Mouse (Mus musculus): ENCODE results near the gene Stard3.

Stard3 gene

DNA sequence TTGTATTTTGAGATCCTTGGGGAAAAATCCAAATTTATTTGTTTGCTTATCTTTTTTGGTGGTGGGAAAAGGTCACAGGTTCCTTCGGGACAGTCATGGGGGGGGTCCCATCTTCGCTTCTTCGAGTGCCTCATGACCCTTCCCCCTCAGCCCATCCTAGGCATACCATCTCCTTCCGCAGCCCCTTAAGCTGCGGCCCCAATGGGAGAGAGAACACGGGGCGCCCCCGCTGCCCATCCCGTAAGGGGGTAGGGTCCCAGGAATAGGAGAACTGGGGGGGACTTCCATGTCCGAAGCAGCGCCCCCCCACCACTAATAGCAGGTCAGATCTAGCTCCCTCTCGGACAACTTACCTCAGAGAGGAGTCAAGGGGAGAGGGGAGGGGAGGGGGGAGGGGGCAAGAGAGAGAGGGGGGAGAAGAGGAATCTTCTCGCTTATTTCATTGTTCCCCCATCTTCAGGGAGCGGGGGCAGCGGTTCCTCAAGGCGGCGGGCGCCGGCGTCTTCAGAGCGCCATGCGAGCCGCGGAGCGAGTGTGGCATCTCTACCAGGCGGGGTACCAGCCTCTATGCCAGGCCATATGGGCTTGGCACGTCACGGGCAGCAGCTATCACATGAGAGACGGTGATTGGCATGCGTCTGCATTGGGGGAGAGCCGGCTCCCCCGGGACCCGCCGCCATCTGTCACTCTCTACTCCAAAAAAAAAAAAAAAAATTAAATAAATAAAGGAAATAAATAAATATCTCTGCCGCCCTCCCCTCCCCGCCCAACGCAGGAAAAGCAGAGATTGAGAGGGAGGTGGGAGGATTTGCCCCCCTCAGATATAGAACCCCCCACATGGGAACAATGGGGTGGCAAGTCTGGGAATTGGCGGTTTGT lies 28.8 kb upstream of the Stard3 start, which contains the start of gene Neurod2:
Neurod2 (minus strand) TSS at position 568 of the 879 bp plus-strand sequence.
- no peak for DNase-seq (ENCODE audit: low read depth, low spot score)

DNA sequence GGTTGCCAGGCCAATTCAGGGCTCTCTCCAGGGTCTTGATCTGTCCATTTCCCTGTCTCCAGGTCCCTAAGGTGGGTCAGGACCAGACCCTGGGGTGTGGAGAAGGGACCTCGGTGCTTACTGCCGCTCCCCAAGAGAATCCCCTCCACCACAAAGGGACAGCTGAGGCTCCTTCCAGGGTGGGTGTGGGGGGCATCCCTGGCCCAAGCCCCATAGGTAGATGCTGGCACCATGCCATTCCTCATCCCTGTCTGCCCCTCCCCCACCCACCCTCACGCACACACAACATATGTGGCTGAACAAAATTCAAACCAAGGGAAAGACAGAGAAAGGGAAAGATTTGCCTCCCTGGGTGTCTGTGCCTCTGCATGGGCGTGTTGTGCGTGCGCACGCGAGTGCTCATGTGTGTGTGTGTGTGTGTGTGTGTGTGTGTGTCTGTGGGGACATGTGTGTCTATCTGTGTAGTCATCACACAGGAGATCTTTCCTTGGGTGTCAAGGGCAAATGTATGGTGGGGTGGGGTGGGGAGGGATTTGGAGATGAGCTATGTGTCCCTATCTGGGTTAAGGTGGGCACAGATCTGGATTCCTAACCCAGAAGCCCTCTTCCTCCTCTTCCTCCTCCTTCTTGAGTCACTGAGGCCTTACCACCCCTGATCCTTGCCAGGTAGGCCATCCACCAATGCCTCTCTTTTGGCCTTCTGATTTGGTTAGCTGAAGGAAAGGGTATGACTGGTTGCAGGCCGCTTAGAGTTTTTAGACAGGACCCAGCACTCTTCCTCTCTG lies 28.0 kb upstream of the Stard3 start:
- DNase-seq (ENCODE audit: low read depth, low spot score) = no peak

DNA sequence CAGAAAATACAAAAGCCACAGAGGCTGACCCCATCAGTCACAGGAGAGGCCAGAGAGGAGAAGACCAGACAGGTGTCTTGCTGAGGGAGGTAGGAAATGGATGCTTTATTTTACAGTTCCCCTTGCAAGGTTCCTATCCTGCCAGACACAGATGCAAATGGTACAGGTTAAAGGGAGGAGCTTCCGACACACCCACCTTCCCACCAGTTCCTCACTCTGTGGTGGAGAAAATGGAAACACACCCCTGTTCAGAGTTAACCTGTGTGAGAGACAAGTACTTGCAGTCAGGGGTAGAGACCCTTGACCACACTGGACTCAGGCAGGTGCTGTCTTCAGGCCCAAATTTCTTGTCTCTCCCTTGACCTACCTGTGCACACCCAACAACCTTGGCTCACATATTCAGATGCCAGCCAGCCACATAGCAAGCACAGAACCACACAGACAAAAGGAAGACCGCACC lies 27.4 kb upstream of the Stard3 start:
- DNase-seq (ENCODE audit: low read depth, low spot score) = no peak

DNA sequence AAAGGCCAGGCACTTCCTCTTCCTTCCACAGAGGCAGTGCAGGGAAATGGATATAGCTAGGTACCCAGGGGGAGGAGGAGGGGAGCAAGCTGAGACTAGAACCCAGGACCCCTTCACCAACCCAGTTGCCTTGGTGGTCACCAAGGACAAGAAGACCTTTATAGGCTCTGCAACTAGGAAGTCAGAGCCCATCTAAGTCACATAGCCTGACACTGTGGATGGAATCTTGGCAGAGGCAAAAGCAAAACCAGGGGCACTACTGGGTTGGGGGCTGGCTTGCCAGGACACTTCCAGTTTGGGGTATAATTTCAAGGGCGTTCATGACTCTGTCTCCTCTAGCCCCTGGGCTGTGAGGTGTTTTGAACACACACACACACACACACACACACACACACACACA lies 26.8 kb upstream of the Stard3 start:
- DNase-seq (ENCODE audit: low read depth, low spot score) = no peak

DNA sequence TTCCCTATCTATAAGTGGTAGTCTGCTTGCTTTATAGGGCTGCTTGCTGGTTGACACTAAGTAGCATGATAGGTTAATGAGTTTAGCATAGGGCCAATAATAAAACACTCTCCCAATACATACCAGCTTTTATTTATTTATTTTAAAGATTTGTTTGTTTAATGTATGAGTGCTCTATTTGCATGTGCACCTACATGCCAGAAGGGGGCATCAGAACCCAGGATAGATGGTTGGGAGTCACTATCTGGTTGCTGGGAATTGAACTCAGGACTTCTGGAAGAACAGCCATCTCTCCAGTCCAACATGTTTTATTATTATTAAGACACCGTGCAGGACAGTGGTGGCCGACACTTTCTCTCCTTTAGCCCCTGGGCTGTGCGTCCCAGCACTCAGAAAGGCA lies 26.0 kb upstream of the Stard3 start:
- no peak for DNase-seq (ENCODE audit: low read depth, low spot score)

DNA sequence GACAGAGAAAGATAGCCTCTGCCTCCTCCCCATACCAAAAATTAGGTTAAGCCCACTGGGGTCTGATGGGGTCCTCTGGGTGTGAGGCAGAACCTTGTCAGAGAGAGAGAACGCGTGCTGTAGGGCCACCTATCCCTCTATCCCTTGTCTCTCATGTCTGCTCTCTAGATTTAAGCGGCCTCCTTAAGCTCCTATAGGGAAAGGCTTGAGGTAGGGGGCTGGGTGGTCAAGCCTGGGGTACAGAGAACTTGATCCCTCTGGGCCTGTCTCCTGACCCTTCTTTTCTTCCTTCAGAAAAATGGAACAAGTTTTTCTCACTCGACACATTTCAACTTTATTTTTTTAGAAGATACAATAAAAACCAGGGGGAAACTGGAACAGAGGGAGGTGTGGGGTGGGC lies 25.3 kb upstream of the Stard3 start:
- DNase-seq (ENCODE audit: low read depth, low spot score) = no peak

DNA sequence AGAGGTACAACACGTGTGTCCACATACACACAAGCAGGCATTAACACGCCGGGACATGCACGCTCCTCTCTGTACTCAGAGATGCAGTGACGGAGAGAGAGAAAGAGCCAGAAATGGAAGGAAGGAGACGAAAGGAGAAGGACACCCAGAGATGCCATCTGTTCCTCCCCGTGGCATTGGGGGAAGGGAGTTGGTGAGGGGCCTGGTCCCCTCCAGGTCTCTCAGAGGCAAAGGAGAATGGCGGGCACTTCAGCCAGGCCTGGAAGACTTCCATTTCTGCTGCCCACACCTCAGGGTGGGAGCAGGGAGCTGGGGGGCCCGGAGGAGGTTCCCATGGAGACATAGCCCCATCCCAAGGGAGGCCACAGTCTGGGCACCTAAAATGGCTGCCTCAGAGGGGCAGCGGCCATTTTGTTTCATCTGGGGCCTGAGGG lies 24.9 kb upstream of the Stard3 start:
- DNase-seq (ENCODE audit: low read depth, low spot score) = no peak

DNA sequence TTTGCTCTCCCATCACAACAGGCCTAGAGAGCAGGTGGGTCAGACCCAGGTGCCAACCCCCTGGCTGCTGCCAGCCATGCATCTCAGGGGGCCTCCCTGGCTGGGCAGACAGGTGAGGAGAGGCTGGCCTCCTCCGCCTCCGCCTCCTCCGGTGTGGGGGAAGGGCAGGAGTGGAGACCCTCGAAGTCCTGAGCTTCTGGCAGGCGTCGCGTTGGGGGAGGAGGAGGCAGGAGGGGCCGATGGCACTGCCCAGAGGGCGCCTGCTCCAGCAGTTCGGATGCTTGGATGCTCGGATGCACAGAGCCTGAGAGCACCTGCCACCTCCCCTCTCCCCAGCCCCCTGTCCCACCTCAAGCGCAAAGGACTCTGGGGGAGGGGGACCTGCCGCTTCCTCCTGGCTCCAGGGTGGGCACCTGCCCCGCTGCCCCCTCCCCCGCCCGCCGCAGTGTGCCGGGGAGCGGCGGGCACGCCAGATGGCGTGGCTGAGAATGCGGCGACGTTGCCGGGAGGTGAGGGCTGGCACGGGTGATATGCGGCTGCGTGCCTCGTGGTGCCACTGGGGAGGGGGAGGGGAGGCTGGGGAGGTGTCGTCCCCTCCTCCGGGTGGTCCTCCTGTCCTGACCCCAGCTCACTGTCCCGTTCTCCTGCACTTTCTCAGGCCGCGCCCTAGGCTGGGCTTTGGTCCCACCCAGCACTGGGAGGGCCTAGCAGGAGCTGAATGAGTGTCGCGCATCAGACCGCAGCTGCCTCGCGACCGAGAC lies 24.0 kb upstream of the Stard3 start:
- peak; percentile 47 for DNase-seq (ENCODE audit: low read depth, low spot score)

DNA sequence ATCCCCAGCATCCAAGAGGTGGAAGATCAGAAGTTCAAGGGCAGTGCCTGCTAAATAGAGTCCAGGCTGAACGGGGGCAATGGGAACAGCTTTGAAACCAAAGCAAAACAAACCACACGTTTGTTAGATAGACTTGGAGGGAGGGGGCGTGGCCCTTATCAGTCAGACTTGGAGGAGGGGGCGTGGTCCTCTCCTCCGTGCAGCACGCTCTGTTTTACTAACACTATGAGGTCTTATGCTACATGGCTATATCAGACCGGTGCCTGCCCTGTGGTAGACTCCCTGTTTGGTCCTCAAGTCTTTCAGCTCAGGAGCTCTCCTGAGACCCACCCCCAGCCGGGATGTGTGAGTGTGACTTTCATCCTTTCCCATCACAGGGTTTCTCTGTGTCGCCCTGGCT lies 22.9 kb upstream of the Stard3 start:
- no peak for DNase-seq (ENCODE audit: low read depth, low spot score)

DNA sequence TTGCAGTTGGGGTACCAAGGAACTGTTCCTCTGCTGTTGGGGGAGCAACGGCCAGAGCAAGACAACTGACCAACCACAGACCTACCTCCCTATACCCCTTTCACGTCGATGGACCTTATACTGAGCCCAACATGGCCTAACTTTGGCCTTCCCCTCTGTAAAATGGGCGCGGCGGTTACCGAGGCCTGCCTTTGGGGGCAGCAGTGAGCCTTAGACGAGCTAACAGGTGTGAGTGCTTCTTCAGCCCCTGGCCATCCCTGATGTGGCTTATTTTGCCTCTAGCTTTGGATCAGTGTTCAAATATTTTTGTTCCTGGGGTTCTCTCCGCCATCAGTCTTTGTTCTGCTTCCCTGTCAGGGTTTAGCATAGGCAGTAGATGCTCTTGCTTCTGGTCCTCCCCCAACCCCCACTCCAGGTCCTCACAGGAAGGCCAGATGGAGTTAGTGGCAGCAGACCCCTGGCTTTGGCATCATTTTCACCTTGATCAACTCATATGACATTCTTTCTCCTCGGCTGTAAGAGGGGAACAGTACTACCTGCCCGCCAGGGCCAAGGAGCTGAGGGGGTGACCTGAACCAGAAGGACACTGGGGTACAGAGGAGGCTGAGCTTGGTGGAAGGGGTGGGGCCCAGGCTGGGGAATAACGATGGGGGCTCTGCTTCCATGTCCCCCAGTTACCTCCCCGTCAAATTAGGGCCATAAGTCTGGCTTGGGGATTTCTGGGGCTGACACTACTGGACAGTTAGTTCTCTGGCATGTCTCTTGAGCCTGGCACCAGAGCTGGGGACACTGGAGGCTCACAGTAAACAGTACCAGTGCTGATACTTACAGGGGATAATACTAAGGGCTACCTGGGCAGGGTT lies 21.7 kb upstream of the Stard3 start:
- peak; percentile 51 for DNase-seq (ENCODE audit: low read depth, low spot score)

DNA sequence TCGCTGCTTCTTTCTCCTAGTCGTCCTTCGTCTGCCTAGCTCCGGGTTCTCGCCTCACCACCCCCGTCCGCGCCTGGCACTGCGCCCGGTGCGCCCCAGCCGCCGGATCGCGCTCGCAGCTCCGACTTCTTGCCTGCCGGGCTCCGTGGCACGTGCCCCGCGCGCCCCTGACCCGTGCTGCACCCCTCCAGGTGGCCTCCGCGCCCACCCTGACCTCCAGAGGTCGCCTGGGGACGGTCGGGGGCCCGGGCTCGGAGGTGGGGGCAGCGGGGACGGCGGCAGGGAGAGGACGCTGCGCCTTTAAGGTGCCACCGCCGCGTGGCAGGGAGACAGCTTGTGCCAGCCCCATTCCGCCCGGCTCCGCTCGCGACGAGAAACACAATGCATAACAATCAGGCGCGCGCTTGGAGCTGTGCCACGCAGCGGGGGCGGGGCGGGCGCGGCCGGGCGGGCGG lies 19.6 kb upstream of the Stard3 start:
- DNase-seq (ENCODE audit: low read depth, low spot score) = no peak

DNA sequence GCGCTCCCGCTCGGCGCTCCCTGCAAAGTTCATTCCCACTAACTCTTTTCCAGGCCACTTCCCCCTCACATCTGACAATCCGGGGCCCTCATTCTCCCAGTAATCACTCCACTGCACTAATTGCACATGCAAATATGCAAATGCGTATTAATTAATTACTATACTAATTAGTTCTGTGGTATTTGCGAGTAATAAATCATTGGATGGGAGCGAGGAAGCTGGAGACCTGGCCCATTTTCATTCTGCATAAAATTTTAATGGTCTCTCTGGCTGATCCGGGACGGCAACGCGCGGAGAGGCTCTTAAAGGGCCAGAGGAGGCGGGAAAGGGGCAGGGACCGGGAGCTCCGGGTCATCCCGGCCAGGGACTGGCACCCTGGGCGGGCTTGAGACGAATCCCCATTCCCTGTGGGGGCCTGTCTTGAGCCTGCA lies 19.1 kb upstream of the Stard3 start:
- DNase-seq (ENCODE audit: low read depth, low spot score) = no peak

DNA sequence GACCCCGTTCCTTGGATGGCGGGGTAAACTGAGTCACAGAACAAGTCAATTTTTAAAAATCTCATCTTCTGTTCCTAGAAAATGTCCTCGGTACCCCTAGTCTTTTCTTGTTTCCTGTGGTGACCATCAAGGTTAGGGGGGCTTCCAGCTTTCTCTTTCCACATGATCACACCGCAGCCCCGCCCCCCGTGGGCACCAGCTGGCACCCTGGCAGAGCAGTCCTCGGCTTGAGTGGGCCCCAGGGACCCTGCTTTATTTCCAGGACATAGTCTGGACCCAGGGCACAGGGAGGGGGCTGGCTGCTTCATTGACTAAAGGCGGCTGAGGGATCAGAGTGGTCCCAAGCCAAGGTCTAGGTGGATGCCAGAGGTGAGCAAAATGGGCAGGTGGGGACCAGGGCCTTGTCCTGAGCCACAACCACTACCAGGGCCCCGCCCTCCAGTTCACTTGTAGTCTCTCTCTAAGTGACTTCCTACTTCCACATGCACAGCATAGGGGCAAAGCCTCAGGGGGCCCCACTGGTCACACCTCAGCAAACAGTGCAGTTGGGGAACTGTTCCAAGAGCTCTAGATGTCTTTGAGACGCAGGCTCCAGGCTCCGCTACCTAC lies 18.4 kb upstream of the Stard3 start:
- DNase-seq (ENCODE audit: low read depth, low spot score) = peak; percentile 55

DNA sequence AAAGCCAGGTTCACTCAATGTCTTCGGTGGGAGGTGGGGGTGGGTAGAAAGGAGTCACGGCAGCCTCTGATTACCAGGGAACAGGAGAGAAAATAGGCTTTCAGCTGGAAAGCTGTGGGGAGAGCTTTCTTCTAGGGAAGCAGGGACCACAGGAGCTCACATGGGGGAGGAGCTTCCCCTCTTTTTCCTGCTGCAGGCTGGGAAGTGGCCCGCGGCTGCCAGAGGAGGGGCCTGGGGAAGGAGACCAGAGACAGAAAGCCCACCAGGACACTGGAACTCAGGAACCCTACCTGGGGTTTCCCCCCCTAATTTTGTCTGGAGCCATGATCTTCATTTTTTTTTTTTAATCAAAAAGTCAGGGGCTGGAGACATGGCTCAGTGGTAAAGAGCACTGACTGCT lies 17.6 kb upstream of the Stard3 start:
- no peak for DNase-seq (ENCODE audit: low read depth, low spot score)

DNA sequence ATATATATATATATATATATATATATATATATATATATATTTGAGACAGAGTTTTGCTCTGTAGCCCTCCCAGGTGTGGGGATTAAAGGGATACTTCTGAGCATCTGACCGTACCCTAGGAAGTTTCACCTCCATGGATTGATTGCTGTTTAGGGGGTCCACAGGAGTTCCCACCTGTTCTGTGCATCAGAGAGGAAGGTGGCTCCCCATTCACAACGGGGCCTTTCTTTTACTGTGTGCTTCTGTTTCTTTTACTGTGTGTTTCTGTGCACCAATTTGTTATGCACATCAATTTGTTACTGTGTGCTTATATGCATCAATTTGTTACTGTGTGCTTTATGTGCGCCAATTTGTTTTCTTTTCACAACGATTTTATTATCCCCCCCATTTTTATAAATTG lies 17.0 kb upstream of the Stard3 start:
- DNase-seq (ENCODE audit: low read depth, low spot score) = no peak

DNA sequence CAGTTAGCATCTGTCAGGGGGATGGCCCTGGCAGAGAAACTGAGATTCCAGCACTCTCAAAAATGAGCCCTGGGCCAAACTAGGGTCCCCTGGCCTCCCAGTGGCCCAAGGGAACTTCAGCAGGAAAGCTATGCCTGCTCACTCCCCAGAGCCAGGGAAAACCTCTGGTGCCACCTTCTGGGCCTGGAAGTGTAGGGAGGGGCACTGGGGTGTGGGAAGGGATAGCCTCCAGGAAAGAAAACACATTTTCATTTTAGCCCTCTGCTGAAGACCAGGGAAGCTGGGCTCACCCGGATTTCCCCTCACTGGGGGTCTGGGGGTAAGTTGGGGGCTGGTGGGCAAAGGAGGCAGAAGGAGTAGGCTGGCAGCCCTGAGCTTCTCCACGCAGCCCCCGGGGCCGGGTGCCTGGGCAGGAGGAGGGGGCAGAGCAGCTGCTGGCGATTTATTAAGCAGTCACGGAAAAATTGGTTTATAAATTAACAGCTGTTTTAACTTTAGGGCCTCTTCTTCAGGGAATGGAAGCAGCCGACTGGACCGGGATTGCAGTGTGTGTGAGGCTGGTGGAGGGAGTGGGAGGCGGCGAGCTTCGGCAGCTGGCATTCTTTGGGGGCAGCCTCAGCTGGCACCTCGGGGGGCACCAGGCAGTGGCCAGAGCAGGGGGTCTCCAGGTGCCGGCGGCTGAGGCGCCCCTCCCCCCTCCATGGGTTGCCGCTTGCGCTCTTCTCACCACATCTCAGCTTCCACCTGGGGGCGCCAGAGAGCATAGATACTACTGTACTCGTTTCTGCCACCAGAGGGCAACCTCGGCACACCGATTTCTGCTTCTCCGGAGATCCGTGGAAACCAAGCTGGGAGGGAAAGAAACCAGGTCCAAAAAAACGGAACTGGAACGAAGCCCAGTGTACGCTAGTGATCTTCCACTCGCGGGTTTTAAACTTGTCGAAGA lies 15.9 kb upstream of the Stard3 start:
- peak; percentile 87 for DNase-seq (ENCODE audit: low read depth, low spot score)

DNA sequence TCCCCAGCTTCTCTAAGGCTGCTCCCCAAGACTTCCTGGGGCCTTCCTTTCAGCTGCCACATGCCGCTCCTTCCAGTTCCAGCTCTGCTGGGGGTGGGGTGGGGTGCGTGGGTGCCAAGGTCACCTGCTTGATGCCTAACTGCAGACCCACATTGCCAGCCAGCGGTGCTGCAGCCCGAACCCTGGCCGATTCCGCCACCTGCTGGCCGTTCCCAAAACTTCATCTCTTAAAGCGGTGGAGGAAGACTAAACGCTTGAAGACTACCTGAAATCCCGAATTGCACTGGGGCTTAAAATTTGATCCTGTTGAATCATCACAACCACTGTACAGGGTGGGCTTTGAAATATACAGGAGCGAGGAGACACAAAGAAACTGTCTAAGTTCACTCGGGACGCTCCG lies 12.9 kb upstream of the Stard3 start:
- DNase-seq (ENCODE audit: low read depth, low spot score) = peak; percentile 85

DNA sequence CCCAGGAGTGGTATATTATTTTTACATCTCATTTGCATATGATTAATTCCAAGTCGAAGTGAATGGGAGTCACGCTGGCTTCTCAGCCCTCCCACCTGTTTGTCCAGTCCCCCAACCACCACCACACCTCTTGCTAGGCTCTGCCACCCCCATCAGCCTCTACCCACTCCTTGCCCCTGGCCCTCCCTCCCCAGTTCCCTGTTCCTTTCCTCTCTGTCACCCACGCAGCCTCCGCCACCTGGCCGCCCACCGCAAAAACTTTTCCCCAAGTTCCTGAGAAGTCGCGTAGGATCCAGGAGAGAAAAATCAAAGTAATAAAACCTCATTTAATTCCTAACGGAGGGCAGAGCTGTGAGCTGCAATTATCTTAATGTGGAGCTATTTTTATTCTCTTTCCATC lies 12.0 kb upstream of the Stard3 start:
- peak; percentile 17 for DNase-seq (ENCODE audit: low read depth, low spot score)

DNA sequence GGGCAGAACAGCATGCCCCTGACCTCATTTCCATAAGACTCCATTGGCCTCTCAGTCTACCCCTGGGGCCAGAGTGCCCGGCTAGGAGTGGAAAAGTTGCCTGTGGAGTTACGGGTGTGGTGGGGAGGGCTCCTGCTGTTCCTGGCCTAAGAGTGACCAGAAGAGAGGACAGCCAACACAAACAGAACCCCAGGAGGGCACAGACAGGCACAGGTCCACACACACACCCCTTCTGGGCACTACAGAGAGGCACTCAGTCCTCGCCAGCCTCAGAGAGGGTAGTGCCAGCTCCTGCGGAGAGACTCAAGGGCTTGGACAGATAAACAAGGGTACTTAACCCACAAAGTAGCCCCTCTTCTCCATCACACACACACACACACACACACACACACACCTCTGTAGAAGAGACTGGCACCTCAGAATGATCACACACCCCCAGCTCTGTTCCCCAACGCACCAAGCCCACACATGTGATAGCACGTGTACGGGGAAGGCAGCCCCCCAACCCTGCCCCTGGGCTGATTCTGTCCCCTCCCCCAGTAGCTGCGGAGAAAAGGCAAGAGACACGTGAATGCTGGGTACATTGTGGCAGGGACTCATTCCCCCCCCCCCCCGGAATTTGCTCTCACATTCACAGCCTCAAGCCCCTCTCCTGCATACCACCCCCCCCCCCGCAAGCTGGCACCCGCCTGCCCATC lies 10.6 kb upstream of the Stard3 start:
- no peak for DNase-seq (ENCODE audit: low read depth, low spot score)
